Mouse (Mus musculus) intestine, postnatal 0 days (tissue): ENCODE data around the gene Slc25a31. TPM values are rescaled to one million over a fixed set of nuclear protein-coding genes. Genes with fewer than 3 reads are reported as not detected.

ENCODE experiments used
- ATAC-seq: fragments of 200-750 bp; cut with Nextera tagmentation; 2 replicates; pipeline ENCODE4 v1.8.0; 2017; ENCODE audit warnings: mild to moderate bottlenecking, moderate TSS enrichment, moderate library complexity
- H3K27ac ChIP-seq: fragments of 300-500 bp; sonication (generic); 2 replicates; pipeline ENCODE4 v1.5.1; 2014; ENCODE audit warnings: mild to moderate bottlenecking, low read depth, low read length, moderate library complexity
- H3K27me3 ChIP-seq: fragments of 300-500 bp; sonication (generic); replicated peaks from 2 replicates; pipeline ENCODE4 v1.6.1; 2014; ENCODE audit warnings: low read length, mixed read lengths; ENCODE audit not compliant: control insufficient read depth, insufficient read depth
- H3K36me3 ChIP-seq: fragments of 300-500 bp; sonication (generic); 2 replicates; pipeline ENCODE4 v1.6.1; 2014; ENCODE audit warnings: mild to moderate bottlenecking, moderate library complexity; ENCODE audit not compliant: control insufficient read depth, insufficient read depth
- H3K4me1 ChIP-seq: fragments of 300-500 bp; sonication (generic); replicated peaks from 2 replicates; pipeline ENCODE4 v1.6.1; 2014; ENCODE audit warnings: antibody characterized with exemption, low read length, mixed read lengths; ENCODE audit not compliant: control insufficient read depth, insufficient read depth
- H3K4me2 ChIP-seq: fragments of 300-500 bp; sonication (generic); replicated peaks from 2 replicates; pipeline ENCODE4 v1.6.1; 2014; ENCODE audit warnings: low read depth, mild to moderate bottlenecking, moderate library complexity
- H3K4me3 ChIP-seq: fragments of 300-500 bp; sonication (generic); 2 replicates; pipeline ENCODE4 v1.5.1; 2014; ENCODE audit warnings: low read depth, low read length
- H3K9ac ChIP-seq: fragments of 300-500 bp; sonication (generic); 2 replicates; pipeline ENCODE4 v1.6.1; 2014; ENCODE audit warnings: mild to moderate bottlenecking, low read depth, low read length
- H3K9me3 ChIP-seq: fragments of 300-500 bp; sonication (generic); 2 replicates; pipeline ENCODE4 v1.6.1; 2016; ENCODE audit warnings: mixed run types; ENCODE audit not compliant: control insufficient read depth
- CTCF ChIP-seq: sonication (generic); IDR thresholded peaks from 2 replicates; pipeline ENCODE4 v1.5.1; 2016; ENCODE audit warnings: low read depth, mild to moderate bottlenecking, control low read depth, antibody characterized with exemption, moderate library complexity
- WGBS: fragments of 180-500 bp; shearing (Covaris S2); extraction: QIAGEN DNeasy Blood & Tissue Kit; methylation state at CpG from one replicate; pipeline ENCODE4 v1.1.7; 2014; 5-methylcytosine and 5-hydroxymethylcytosine counted together
- polyA plus RNA-seq: library from polyadenylated mRNA; unstranded; fragments of >200 nt; fragmentation: Nextera tagmentation; extraction: Ambion mirVana; gene quantifications from 2 replicates; pipeline ENCODE4 v1.2.1, GENCODE M21; 2015

Slc25a31 gene
- polyA plus RNA-seq, result not detected in 2 replicates

DNA sequence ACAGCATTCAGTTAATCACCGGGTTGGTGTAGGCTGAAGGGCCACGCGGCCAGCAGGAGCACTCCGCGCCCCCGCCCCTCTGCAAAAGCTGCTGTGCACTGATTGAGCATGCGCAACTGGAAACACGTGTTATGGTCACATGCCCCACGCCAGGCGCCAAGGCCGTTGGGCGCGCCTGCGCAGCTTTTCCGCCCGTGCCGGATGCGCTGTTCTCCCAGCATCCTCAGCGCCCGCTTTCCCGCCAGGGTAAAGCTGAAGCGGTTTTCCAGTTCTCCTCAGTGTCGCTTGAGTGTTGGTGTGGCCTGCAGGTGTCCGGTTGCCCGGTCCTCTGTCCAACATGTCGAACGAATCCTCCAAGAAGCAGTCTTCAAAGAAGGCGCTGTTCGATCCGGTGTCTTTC is at the start of gene Slc25a31:
Gene Slc25a31, plus strand, starts transcription at position 201 of the 400 bp plus-strand sequence.
- Histone ChIP-seq H3K9me3 (no peaks in the 10 kb centered on the region), H3K4me2 (no peak within 1 kb of the TSS), H3K4me3 (no peak within 1 kb of the TSS), H3K27ac (no peak within 1 kb of the TSS), H3K36me3 (no peaks in the 10 kb centered on the region), H3K9ac (no peak within 1 kb of the TSS), H3K27me3 (no peaks in the 10 kb centered on the region), H3K4me1 (no peaks in the 10 kb centered on the region)
- TF ChIP-seq CTCF, result no peak
- WGBS, result 91% methylated on average over 30 of the region's 30 CpGs
- no peak for ATAC-seq

DNA sequence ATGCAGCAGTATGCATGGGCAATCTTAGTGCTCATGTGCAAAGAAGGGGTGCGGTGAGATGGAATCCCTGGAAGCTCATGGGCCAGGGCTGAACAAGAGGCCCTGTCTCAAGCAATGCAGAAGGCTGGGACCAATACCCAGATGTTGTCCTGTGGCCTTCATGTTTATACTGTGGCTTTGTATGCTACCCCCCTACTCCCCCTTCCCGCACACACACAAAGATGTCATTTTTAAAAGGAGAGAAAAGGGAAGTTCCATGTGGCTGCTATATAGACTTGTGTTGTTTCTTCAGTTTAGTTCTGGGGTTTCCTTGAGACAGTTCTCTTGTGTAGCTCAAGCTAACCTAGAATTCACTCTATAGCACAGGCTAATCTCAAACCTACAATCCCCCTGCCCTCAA is 48.4 kb upstream of the Slc25a31 start:
- ATAC-seq, result no peak
- Histone ChIP-seq H3K4me1 (no peaks in the 10 kb centered on the region), H3K27ac (no peak overlapping the region), H3K9ac (no peak overlapping the region), H3K36me3 (no peaks in the 10 kb centered on the region), H3K9me3 (no peaks in the 10 kb centered on the region), H3K27me3 (no peaks in the 10 kb centered on the region), H3K4me2 (no peak overlapping the region), H3K4me3 (no peak overlapping the region)
- TF ChIP-seq CTCF, result no peak
- WGBS, result 95% methylated on average over 2 of the region's 2 CpGs

DNA sequence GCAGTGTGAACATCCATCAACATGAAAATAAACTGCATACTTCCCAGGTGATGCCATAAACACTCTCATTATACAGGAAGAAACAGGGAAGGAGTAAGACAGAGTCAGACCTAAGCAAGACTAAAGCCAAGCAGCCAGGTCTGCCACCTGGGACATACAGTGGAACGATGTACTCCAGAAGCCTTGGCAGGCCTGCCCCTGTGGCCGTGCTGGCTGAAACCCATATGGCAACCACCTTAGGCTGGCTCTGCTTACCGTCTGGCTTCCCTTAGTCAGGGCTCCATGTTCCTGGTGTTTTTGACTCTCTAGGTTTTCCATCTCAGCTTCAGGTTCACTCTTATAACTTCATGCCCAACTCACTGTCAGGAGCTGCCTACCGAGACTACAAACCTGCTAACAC is 42.5 kb upstream of the Slc25a31 start:
- Histone ChIP-seq H3K36me3 (no peaks in the 10 kb centered on the region), H3K27me3 (no peaks in the 10 kb centered on the region), H3K4me1 (no peaks in the 10 kb centered on the region), H3K9ac (no peak overlapping the region), H3K27ac (no peak overlapping the region), H3K4me3 (no peak overlapping the region), H3K9me3 (no peaks in the 10 kb centered on the region), H3K4me2 (no peak overlapping the region)
- 94% methylated on average over 4 of the region's 4 CpGs for WGBS
- ATAC-seq, result no peak
- TF ChIP-seq CTCF, result no peak

DNA sequence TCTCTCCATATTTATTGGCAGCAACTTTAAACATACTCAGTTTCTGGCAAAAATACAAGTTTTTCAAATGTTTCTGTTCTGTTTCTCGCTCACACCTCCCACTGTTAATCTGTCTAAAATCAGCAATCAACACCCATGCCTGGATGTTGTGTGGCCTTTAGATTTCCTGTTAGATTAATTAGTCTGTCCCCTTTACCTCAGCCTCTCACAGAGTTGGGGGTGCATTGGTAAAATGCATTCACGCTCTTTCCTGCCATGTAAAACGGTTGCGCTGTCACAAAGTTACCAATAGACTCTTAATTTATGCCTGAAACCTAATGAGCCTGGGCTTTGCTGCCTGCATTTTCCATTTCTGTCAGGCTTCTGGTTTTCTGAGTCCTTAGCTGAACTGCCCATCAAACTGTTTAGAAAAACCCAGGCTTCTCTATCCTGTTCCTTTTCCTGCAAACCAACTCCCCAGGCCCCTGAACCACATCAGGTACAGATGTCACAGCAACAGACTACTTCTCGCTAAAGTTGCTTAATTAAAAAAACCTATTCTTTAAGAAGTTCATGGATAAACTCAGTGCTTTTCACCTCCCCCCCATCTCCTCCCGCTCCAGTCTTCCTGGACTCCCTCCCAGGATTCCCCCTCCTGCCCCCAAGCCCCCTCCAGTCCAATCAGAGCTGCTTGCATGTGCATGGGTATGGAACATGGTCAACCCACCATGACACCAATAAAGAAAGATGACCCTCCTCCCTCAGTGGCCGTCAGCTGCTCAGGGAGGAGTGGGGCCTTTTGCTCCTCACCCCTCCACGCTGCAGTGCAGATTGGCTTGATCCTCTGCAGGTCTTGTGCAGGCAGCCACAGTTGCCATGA is 41.6 kb upstream of the Slc25a31 start:
- H3K27me3 ChIP-seq, result no peaks in the 10 kb centered on the region
- no peak overlapping the region for H3K4me2 ChIP-seq
- no peak overlapping the region for H3K9ac ChIP-seq
- no peak overlapping the region for H3K27ac ChIP-seq
- H3K9me3 ChIP-seq, result no peaks in the 10 kb centered on the region
- H3K36me3 ChIP-seq, result no peaks in the 10 kb centered on the region
- ATAC-seq, result no peak
- TF ChIP-seq CTCF, result no peak
- WGBS, result 81% methylated on average over 8 of the region's 8 CpGs
- no peaks in the 10 kb centered on the region for H3K4me1 ChIP-seq
- H3K4me3 ChIP-seq, result no peak overlapping the region

DNA sequence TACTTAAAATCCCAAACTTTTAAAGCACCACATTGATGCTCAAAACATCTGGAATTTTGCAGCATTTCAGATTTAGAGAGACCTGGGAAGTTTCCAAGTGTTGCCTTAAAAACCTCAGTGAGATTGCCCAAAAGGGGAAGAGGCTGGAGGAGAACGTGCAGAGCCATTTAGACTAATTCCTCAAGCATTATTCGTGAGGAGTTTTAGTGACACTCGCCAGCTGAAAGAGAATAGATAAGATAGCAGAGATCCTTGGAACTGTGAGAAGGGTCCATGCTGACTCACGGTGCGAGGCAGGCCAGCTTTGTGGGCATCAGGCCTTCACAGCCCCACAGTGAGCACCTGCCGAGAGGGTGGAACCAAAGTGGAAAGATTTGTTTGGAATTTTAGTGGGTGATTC is 39.8 kb upstream of the Slc25a31 start:
- ATAC-seq, result no peak
- no peaks in the 10 kb centered on the region for H3K4me1 ChIP-seq

DNA sequence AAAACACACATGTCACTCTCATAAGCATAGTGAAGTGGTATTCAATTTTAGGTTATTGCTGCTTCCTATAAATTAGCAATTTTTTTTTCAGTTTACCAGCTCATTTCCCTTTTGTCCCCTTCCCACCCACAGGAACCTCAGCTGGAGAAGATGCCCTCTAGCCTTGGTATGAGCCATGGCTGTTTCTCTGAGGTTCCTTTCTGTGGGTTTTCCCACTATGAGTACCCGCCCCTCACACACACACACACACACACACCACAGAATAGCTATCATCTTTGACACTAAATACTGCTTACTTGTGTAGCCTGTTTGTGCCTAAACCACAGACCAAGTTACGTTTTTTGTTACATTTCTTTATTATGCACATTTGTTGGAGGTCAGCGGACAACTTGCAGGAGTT is 39.3 kb upstream of the Slc25a31 start:
- ATAC-seq, result no peak
- no peak for TF ChIP-seq CTCF
- Histone ChIP-seq H3K27me3 (no peaks in the 10 kb centered on the region), H3K9me3 (no peaks in the 10 kb centered on the region), H3K4me2 (no peak overlapping the region), H3K9ac (no peak overlapping the region), H3K27ac (no peak overlapping the region), H3K4me1 (no peaks in the 10 kb centered on the region), H3K4me3 (no peak overlapping the region), H3K36me3 (no peaks in the 10 kb centered on the region)
- WGBS, result 88% methylated on average over 3 of the region's 3 CpGs

More for the DNA sequence above, 39.8 kb upstream of the Slc25a31 start:
- Histone ChIP-seq H3K9me3 (no peaks in the 10 kb centered on the region), H3K4me2 (no peak overlapping the region), H3K36me3 (no peaks in the 10 kb centered on the region), H3K4me3 (no peak overlapping the region), H3K9ac (no peak overlapping the region), H3K27me3 (no peaks in the 10 kb centered on the region), H3K27ac (no peak overlapping the region)
- WGBS, result 56% methylated on average over 6 of the region's 6 CpGs
- TF ChIP-seq CTCF, result no peak
